Mouse (Mus musculus): Measurements from ENCODE around the gene Gm8369. TPM values are rescaled to one million over a fixed set of nuclear protein-coding genes. Genes with fewer than 3 reads are reported as not detected.
"Not testable (repeated sequence)": the region's sequence is repeated elsewhere in the genome, so short reads cannot be mapped to it uniquely, and the experiment has no call there.

Gm8369 gene
- polyA plus RNA-seq, 1 experiment, result not detected

- H3K9me3 ChIP-seq (replicated peaks; ENCODE audit: control insufficient read depth, insufficient read depth, low read length, poor library complexity, severe bottlenecking), result no peaks in the 10 kb centered on the region
- no peaks in the 10 kb centered on the region for H3K36me3 ChIP-seq (ENCODE audit: control insufficient read depth, insufficient read depth, low read length, poor library complexity, severe bottlenecking)
- no peak overlapping the region for H3K27ac ChIP-seq (ENCODE audit: insufficient read depth, low read length)
- no peak overlapping the region for H3K4me3 ChIP-seq (ENCODE audit: low read depth, low read length)
- H3K9ac ChIP-seq (ENCODE audit: low read depth, poor library complexity, severe bottlenecking), result no peak overlapping the region
- no peaks in the 10 kb centered on the region for H3K27me3 ChIP-seq (ENCODE audit: control insufficient read depth, insufficient read depth, low read length, poor library complexity, severe bottlenecking)
- TF ChIP-seq EP300 (IDR thresholded peaks at IDR 0.05; ENCODE audit: insufficient read depth, low read depth, low read length), result no peak
- no peak for TF ChIP-seq POLR2A (IDR thresholded peaks at IDR 0.05; ENCODE audit: insufficient read depth, low read length)
- TF ChIP-seq CTCF (IDR thresholded peaks at IDR 0.05; ENCODE audit: low read depth, low read length), result no peak
- H3K4me1 ChIP-seq (ENCODE audit: control insufficient read depth, insufficient read depth, low read length), result no peaks in the 10 kb centered on the region
Observed at GRCm38 (mm10) chr19:11491406-11492189, 5.9 kb downstream of the Gm8369 start.

DNA sequence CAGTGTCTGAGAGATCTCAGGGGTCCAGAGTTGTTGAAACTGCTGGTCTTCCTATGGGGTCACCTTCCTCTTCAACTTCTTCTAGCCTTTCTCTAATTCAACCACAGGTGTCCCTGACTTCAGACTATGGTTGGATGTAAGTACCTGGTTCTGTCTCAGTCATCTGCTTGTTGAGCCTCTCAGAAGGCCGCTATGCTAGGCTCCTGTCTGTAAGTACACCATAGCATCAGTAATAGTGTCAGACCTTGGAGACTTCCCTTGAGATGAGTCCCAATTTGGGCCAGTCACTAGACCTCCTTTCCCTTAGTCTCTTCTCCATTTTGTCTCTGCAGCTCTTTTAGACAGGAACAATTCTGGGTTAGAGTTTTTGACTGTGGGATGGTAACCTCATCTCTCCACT, 6.9 kb downstream of the Gm8369 start:
- Histone ChIP-seq H3K9ac (ENCODE audit: low read depth, poor library complexity, severe bottlenecking) (no peak overlapping the region), H3K36me3 (ENCODE audit: control insufficient read depth, insufficient read depth, low read length, poor library complexity, severe bottlenecking) (no peaks in the 10 kb centered on the region), H3K27me3 (ENCODE audit: control insufficient read depth, insufficient read depth, low read length, poor library complexity, severe bottlenecking) (no peaks in the 10 kb centered on the region), H3K4me3 (ENCODE audit: low read depth, low read length) (no peak overlapping the region), H3K27ac (ENCODE audit: insufficient read depth, low read length) (no peak overlapping the region), H3K9me3 (replicated peaks; ENCODE audit: control insufficient read depth, insufficient read depth, low read length, poor library complexity, severe bottlenecking) (no peaks in the 10 kb centered on the region), H3K4me1 (ENCODE audit: control insufficient read depth, insufficient read depth, low read length) (no peaks in the 10 kb centered on the region)
- no peak for TF ChIP-seq CTCF (IDR thresholded peaks at IDR 0.05; ENCODE audit: low read depth, low read length)
- no peak for TF ChIP-seq POLR2A (IDR thresholded peaks at IDR 0.05; ENCODE audit: insufficient read depth, low read length)
- TF ChIP-seq EP300 (IDR thresholded peaks at IDR 0.05; ENCODE audit: insufficient read depth, low read depth, low read length), result no peak

DNA sequence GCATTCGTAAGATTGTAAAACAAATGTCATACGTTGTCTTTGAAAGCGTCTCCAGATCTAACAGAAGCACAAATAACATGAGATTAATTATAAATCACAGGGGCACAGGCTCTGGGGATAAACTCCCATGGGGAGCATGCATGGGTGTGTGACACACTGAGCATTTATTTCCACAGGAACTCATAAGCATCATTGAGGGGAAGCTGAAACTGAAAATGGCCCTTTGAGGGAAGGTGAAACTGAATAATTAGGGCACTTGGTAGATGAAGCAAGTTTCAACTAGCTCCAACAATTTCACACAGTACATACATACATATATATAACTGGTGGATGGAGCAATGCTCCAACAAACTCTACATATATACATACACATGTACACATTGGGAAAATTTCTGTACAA, 8.8 kb downstream of the Gm8369 start:
- TF ChIP-seq POLR2A (IDR thresholded peaks at IDR 0.05; ENCODE audit: insufficient read depth, low read length) (no peak), CTCF (IDR thresholded peaks at IDR 0.05; ENCODE audit: low read depth, low read length) (no peak), EP300 (IDR thresholded peaks at IDR 0.05; ENCODE audit: insufficient read depth, low read depth, low read length) (no peak)
- H3K36me3 ChIP-seq (ENCODE audit: control insufficient read depth, insufficient read depth, low read length, poor library complexity, severe bottlenecking), result no peaks in the 10 kb centered on the region

GRCm38 (mm10) chr19:11496361-11496760, 10.6 kb downstream of the Gm8369 start:
- Histone ChIP-seq H3K9ac (ENCODE audit: low read depth, poor library complexity, severe bottlenecking) (no peak overlapping the region), H3K4me1 (ENCODE audit: control insufficient read depth, insufficient read depth, low read length) (no peaks in the 10 kb centered on the region), H3K4me3 (ENCODE audit: low read depth, low read length) (no peak overlapping the region), H3K27ac (ENCODE audit: insufficient read depth, low read length) (no peak overlapping the region), H3K27me3 (ENCODE audit: control insufficient read depth, insufficient read depth, low read length, poor library complexity, severe bottlenecking) (no peaks in the 10 kb centered on the region), H3K9me3 (replicated peaks; ENCODE audit: control insufficient read depth, insufficient read depth, low read length, poor library complexity, severe bottlenecking) (no peaks in the 10 kb centered on the region), H3K36me3 (ENCODE audit: control insufficient read depth, insufficient read depth, low read length, poor library complexity, severe bottlenecking) (no peaks in the 10 kb centered on the region)
- TF ChIP-seq CTCF (IDR thresholded peaks at IDR 0.05; ENCODE audit: low read depth, low read length) (no peak), EP300 (IDR thresholded peaks at IDR 0.05; ENCODE audit: insufficient read depth, low read depth, low read length) (no peak), POLR2A (IDR thresholded peaks at IDR 0.05; ENCODE audit: insufficient read depth, low read length) (no peak)

More for the DNA sequence above, 8.8 kb downstream of the Gm8369 start:
- no peak overlapping the region for H3K9ac ChIP-seq (ENCODE audit: low read depth, poor library complexity, severe bottlenecking)
- H3K9me3 ChIP-seq (replicated peaks; ENCODE audit: control insufficient read depth, insufficient read depth, low read length, poor library complexity, severe bottlenecking), result no peaks in the 10 kb centered on the region
- no peaks in the 10 kb centered on the region for H3K4me1 ChIP-seq (ENCODE audit: control insufficient read depth, insufficient read depth, low read length)
- no peak overlapping the region for H3K4me3 ChIP-seq (ENCODE audit: low read depth, low read length)
- no peaks in the 10 kb centered on the region for H3K27me3 ChIP-seq (ENCODE audit: control insufficient read depth, insufficient read depth, low read length, poor library complexity, severe bottlenecking)
- H3K27ac ChIP-seq (ENCODE audit: insufficient read depth, low read length), result no peak overlapping the region

- not testable (repeated sequence) for H3K27ac ChIP-seq (ENCODE audit: insufficient read depth, low read length); H3K9me3 ChIP-seq (replicated peaks; ENCODE audit: control insufficient read depth, insufficient read depth, low read length, poor library complexity, severe bottlenecking); H3K9ac ChIP-seq (ENCODE audit: low read depth, poor library complexity, severe bottlenecking); H3K27me3 ChIP-seq (ENCODE audit: control insufficient read depth, insufficient read depth, low read length, poor library complexity, severe bottlenecking); H3K36me3 ChIP-seq (ENCODE audit: control insufficient read depth, insufficient read depth, low read length, poor library complexity, severe bottlenecking); H3K4me1 ChIP-seq (ENCODE audit: control insufficient read depth, insufficient read depth, low read length); H3K4me3 ChIP-seq (ENCODE audit: low read depth, low read length)
Observed at GRCm38 (mm10) chr19:11497300-11497699, 11.6 kb downstream of the Gm8369 start.

DNA sequence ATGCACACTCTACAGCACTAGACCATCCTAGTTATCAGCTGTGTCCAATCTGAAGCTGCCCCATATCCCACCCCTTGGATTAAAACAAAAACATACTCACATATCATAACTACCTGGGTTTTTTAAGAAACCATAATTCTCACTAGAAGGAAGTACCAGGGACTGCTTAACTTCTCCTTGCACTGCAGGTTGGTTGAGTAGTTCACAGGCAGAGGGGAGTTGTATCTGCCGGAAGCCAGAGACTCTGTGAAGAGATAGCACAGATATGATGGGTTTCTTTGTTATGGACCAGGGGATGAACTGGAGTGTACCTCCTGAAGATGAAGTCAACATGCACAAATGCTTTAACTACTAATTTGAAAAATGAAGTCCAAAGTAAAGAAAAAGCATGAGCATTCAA, 15.1 kb downstream of the Gm8369 start:
- no peaks in the 10 kb centered on the region for H3K9me3 ChIP-seq (replicated peaks; ENCODE audit: control insufficient read depth, insufficient read depth, low read length, poor library complexity, severe bottlenecking)
- no peak for TF ChIP-seq EP300 (IDR thresholded peaks at IDR 0.05; ENCODE audit: insufficient read depth, low read depth, low read length)
- TF ChIP-seq POLR2A (IDR thresholded peaks at IDR 0.05; ENCODE audit: insufficient read depth, low read length), result no peak
- no peak for TF ChIP-seq CTCF (IDR thresholded peaks at IDR 0.05; ENCODE audit: low read depth, low read length)

More for the DNA sequence above, 15.1 kb downstream of the Gm8369 start:
- H3K4me3 ChIP-seq (ENCODE audit: low read depth, low read length), result no peak overlapping the region
- H3K4me1 ChIP-seq (ENCODE audit: control insufficient read depth, insufficient read depth, low read length), result no peaks in the 10 kb centered on the region
- H3K27me3 ChIP-seq (ENCODE audit: control insufficient read depth, insufficient read depth, low read length, poor library complexity, severe bottlenecking), result no peaks in the 10 kb centered on the region
- no peaks in the 10 kb centered on the region for H3K36me3 ChIP-seq (ENCODE audit: control insufficient read depth, insufficient read depth, low read length, poor library complexity, severe bottlenecking)
- H3K27ac ChIP-seq (ENCODE audit: insufficient read depth, low read length), result no peak overlapping the region
- H3K9ac ChIP-seq (ENCODE audit: low read depth, poor library complexity, severe bottlenecking), result no peak overlapping the region

Measured in ES-Bruce4 (cell line).